Mouse (Mus musculus) lung, adult 2 months (tissue): ENCODE results near the gene Tmem210.

Source experiments
- CTCF ChIP-seq: fragments of 200-500 bp; IDR thresholded peaks from 2 replicates; pipeline ENCODE4 v1.5.1; 2011; ENCODE audit warnings: mild to moderate bottlenecking, low read length, control low read depth; ENCODE audit not compliant: insufficient read depth
- POLR2A ChIP-seq: fragments of 200-500 bp; IDR thresholded peaks from 2 replicates; pipeline ENCODE4 v1.6.1; 2011; ENCODE audit warnings: low read depth, mild to moderate bottlenecking, control low read depth, low read length, borderline replicate concordance; ENCODE audit errors: extremely low read depth

- TF ChIP-seq POLR2A, result no peak
- TF ChIP-seq CTCF, result no peak
Measured at GRCm38 (mm10) chr2:25305587-25306359, 17.8 kb downstream of the Tmem210 start.
